Mouse (Mus musculus) erythroblast, embryonic 14.5 days (primary cell): ENCODE data around the gene Tns3. TPM values are rescaled to one million over a fixed set of nuclear protein-coding genes. Genes with fewer than 3 reads are reported as not detected.

Source experiments
- H3K27me3 ChIP-seq: 2 replicates; pipeline ENCODE4 v1.6.1; 2012; ENCODE audit warnings: inconsistent platforms; ENCODE audit not compliant: control insufficient read depth
- H3K36me3 ChIP-seq: 2 replicates; pipeline ENCODE4 v1.6.1; 2012; ENCODE audit warnings: mild to moderate bottlenecking, inconsistent platforms; ENCODE audit not compliant: control insufficient read depth
- H3K4me1 ChIP-seq: 2 replicates; pipeline ENCODE4 v1.6.1; 2012; ENCODE audit warnings: inconsistent platforms; ENCODE audit not compliant: control insufficient read depth
- H3K4me3 ChIP-seq: replicated peaks from 2 replicates; pipeline ENCODE3; 2012; ENCODE audit warnings: moderate library complexity, mild to moderate bottlenecking, inconsistent platforms
- H3K9me3 ChIP-seq: 2 replicates; pipeline ENCODE4 v1.6.1; 2012; ENCODE audit warnings: low read length, inconsistent platforms, mixed read lengths; ENCODE audit not compliant: control insufficient read depth
- GATA1 ChIP-seq: IDR thresholded peaks from 2 replicates; pipeline ENCODE4 v1.6.1; 2012; ENCODE audit warnings: low read length, inconsistent platforms, mixed read lengths
- TAL1 ChIP-seq: IDR thresholded peaks from 3 replicates; pipeline ENCODE4 v1.6.1; 2012; ENCODE audit warnings: low read length, inconsistent platforms, mixed read lengths
- polyA plus RNA-seq: library from polyadenylated mRNA; stranded (reverse); fragments of >175 nt; gene quantifications from 2 replicates; pipeline ENCODE4 v1.2.3, GENCODE M21; 2012

Tns3 gene
- polyA plus RNA-seq, 1 experiment = 0.01 TPM

GRCm38 (mm10) chr11:8453252-8453651 lies 211.1 kb downstream of the Tns3 start:
- TF ChIP-seq GATA1 (no peak), TAL1 (no peak)
- Histone ChIP-seq H3K9me3 (no peaks in the 10 kb centered on the region), H3K4me3 (no peak overlapping the region), H3K27me3 (no peaks in the 10 kb centered on the region), H3K4me1 (no peaks in the 10 kb centered on the region), H3K36me3 (peaks cover 4% of the 10 kb centered on the region; the same call in 1 of the 2 replicates)

GRCm38 (mm10) chr11:8451597-8452201 lies 212.6 kb downstream of the Tns3 start:
- H3K36me3 ChIP-seq = peaks cover 4% of the 10 kb centered on the region; the same call in 1 of the 2 replicates
- H3K9me3 ChIP-seq = no peaks in the 10 kb centered on the region
- H3K27me3 ChIP-seq = no peaks in the 10 kb centered on the region
- H3K4me3 ChIP-seq = no peak overlapping the region
- no peaks in the 10 kb centered on the region for H3K4me1 ChIP-seq
- TF ChIP-seq TAL1 (no peak), GATA1 (no peak)

DNA sequence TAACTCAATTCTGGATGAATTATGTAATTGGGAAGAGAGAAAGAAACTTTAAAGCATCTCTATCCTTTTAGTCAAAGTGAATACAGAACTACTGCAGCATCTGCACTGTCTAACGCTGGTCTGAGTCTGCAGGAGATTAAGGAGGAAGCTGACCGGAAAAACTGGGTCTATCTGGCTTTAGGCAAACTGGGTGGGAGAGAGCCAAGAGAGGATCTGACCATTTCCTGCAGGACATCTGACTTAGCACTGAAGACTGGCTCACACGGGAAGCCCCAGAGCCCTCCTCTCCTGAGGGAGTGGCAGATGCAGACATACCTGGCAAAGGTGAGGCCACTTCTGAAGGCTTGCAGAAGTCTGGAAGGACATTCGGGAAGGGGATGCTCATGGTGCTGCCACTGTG lies 213.8 kb downstream of the Tns3 start:
- no peak overlapping the region for H3K4me3 ChIP-seq
- no peaks in the 10 kb centered on the region for H3K4me1 ChIP-seq
- H3K36me3 ChIP-seq = peaks cover 4% of the 10 kb centered on the region; the same call in 1 of the 2 replicates
- TF ChIP-seq TAL1 (no peak), GATA1 (no peak)
- no peaks in the 10 kb centered on the region for H3K9me3 ChIP-seq
- no peaks in the 10 kb centered on the region for H3K27me3 ChIP-seq

- TF ChIP-seq TAL1 = no peak
- no peak for TF ChIP-seq GATA1
- H3K36me3 ChIP-seq = peaks cover 5% of the 10 kb centered on the region; the same call in 1 of the 2 replicates
- H3K4me1 ChIP-seq = no peaks in the 10 kb centered on the region
- H3K4me3 ChIP-seq = no peak overlapping the region
- no peaks in the 10 kb centered on the region for H3K27me3 ChIP-seq
- H3K9me3 ChIP-seq = no peaks in the 10 kb centered on the region
Measured at GRCm38 (mm10) chr11:8445915-8446356, 218.4 kb downstream of the Tns3 start.

DNA sequence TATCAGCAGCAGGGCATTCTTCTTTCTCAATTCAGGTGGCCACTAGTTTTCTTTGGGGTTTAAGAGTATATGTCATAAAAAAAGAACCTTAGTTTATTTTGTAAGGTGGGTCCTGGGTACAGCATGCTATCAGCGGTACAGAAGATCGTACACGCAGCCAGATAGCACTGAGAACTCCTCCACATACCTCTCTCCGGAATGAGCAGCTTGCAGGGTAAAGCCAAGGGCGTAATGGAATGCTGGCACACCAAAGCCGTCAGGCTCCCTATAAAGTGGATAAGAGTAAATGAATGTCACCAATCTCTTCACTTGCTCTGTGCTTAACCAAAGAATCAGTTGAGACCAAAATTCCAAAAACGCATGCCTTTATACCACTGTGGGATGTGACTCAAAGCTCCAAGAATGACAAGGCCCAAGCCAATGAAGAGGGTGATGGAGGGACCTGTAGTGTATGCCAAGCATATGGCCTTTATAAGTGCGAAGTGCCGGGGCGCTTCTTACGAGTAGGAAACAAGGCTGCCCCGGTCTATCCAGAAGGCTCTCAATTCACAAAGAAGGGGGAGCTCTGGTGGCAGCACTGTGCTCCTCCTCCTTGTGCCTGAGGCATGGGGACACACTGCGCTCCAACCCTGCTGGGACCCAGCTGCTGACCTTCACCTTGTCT lies 219.4 kb downstream of the Tns3 start:
- no peak overlapping the region for H3K4me3 ChIP-seq
- no peaks in the 10 kb centered on the region for H3K4me1 ChIP-seq
- H3K27me3 ChIP-seq = no peaks in the 10 kb centered on the region
- TF ChIP-seq GATA1 = no peak
- no peak for TF ChIP-seq TAL1
- H3K36me3 ChIP-seq = peaks cover 2% of the 10 kb centered on the region; the same call in 1 of the 2 replicates
- H3K9me3 ChIP-seq = no peaks in the 10 kb centered on the region

GRCm38 (mm10) chr11:8443539-8444292 lies 220.6 kb downstream of the Tns3 start:
- H3K27me3 ChIP-seq = no peaks in the 10 kb centered on the region
- H3K36me3 ChIP-seq = peaks cover 2% of the 10 kb centered on the region; the same call in 1 of the 2 replicates
- H3K4me1 ChIP-seq = no peaks in the 10 kb centered on the region
- no peak for TF ChIP-seq TAL1
- H3K4me3 ChIP-seq = no peak overlapping the region
- no peaks in the 10 kb centered on the region for H3K9me3 ChIP-seq

- H3K27me3 ChIP-seq = no peaks in the 10 kb centered on the region
- peaks cover 2% of the 10 kb centered on the region; the same call in 1 of the 2 replicates for H3K36me3 ChIP-seq
- no peaks in the 10 kb centered on the region for H3K9me3 ChIP-seq
- no peaks in the 10 kb centered on the region for H3K4me1 ChIP-seq
- H3K4me3 ChIP-seq = no peak overlapping the region
- no peak for TF ChIP-seq TAL1
- TF ChIP-seq GATA1 = no peak
Measured at GRCm38 (mm10) chr11:8440706-8441105, 223.6 kb downstream of the Tns3 start.

- H3K27me3 ChIP-seq = no peaks in the 10 kb centered on the region
- H3K4me1 ChIP-seq = no peaks in the 10 kb centered on the region
- TF ChIP-seq GATA1 (no peak), TAL1 (no peak)
- no peaks in the 10 kb centered on the region for H3K9me3 ChIP-seq
- peaks cover 2% of the 10 kb centered on the region; the same call in 1 of the 2 replicates for H3K36me3 ChIP-seq
- H3K4me3 ChIP-seq = no peak overlapping the region
Measured at GRCm38 (mm10) chr11:8440221-8440620, 224.1 kb downstream of the Tns3 start.

DNA sequence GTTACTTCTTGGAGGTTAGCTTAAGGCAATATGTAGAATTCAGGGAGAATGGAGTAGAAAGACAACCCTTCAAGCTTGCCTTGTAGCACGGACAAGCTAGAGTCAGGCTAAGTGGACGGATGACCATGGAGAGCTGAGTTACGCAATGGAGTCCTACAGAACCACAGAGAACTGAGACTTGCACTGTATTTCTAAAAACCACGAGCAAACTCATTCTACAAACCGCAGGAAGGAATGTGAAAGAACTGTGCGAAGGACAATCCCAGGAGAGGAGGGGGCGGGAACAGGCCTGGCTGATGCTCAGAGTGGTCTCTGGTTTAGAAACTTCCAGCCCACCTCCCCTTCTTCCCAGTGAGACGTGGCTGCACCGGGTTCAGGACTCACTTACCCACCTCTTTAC lies 225.3 kb downstream of the Tns3 start:
- Histone ChIP-seq H3K4me1 (no peaks in the 10 kb centered on the region), H3K9me3 (no peaks in the 10 kb centered on the region), H3K27me3 (no peaks in the 10 kb centered on the region), H3K36me3 (peaks cover 3% of the 10 kb centered on the region; the same call in 1 of the 2 replicates), H3K4me3 (no peak overlapping the region)
- TF ChIP-seq TAL1 = no peak
- TF ChIP-seq GATA1 = no peak
